Mouse (Mus musculus): ENCODE measurements around the gene Bcat1. TPM values are rescaled to one million over a fixed set of nuclear protein-coding genes. Genes with fewer than 3 reads are reported as not detected.
"Not testable (repeated sequence)": the region's sequence is repeated elsewhere in the genome, so short reads cannot be mapped to it uniquely, and the experiment has no call there.

Gene Bcat1
- total RNA-seq, 2 experiments from 2014 or later = 84.3 to 85.4 TPM

DNA sequence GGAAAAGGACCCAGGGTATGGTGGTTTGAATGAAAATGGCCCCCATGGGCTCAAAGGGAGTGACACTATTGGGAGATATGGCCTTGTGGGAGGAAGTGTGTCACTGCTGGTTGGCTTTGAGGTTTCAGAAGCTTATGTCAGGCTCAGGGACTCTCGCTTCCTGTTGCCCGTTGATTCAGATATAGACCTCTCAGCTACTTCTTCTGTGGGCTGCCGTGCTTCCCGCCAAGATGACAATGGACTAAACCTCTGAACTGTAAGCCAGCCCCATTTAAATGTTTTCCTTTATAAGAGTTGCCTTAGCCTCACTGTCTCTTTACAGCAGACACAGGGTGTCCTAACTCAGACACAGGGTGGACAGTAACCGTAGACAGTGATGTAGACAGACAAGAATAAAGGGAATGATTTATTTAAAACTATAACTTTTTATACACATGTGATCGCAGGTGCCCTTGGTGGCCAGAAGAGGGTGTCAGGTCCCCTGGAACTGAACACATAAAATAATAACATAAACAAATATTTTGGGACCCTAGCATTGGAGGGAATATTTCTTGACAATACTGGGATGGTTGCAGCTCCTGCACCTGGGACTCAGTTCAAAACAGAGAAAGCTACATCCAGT lies 39.6 kb upstream of the Bcat1 start, which contains the start of gene Lrmp:
TSS of gene Lrmp (plus strand) at position 178 of the 622 bp plus-strand sequence.
- no peak for DNase-seq (ENCODE audit: extremely low spot score in 1 of 2, low spot score in 2 of 2)
- no peak within 1 kb of the TSS for H3K4me3 ChIP-seq
- no peak; the same call in 1 of the 2 replicates for TF ChIP-seq CTCF (IDR thresholded peaks at IDR 0.05)
- H3K27ac ChIP-seq = no peak within 1 kb of the TSS
- intact Hi-C loops (cut with DNase I) = no loop called here

DNA sequence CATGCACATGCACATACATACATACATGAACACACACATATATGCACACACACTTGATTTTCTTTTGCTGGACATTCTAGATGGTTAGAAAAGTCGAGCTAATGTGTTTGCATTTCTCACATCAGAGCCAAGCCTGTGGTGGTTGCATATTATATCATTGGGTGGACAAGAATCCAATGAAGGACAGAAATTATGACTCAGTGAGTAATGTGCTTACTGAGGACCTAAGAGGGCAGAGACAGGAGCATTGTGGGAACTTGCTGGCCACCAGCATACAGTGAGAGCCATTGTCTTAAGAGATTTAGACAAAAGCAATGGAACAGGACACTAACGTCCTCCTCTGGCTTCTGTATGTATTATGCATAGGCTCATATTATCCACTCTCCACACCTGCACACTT lies 38.6 kb upstream of the Bcat1 start:
- DNase-seq (ENCODE audit: extremely low spot score in 1 of 2, low spot score in 2 of 2) = no peak
- TF ChIP-seq CTCF (IDR thresholded peaks at IDR 0.05) = no peak
- intact Hi-C loops (cut with DNase I) = no loop called here
- Histone ChIP-seq H3K27ac (no peak overlapping the region), H3K4me3 (no peak overlapping the region)

DNA sequence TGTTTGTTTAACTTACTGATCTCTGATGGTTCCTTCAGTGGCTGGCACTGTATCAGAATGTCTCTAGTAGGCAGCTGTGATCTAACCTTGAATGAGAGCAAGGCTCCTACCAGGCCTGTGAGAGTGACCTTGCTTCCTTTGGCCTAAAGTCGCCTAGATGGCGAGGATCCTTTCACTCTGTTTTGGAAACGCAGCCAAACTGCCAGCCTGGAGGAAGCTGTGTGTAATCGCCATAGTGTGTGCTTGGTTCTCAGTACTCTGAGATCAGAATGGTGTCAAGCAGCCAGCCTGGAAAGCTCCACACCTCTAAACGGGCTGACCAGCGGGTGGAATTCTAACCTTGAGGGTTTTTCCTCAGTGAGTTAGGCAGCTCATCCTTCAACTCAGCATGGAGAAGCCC lies 36.9 kb upstream of the Bcat1 start:
- no peak overlapping the region for H3K27ac ChIP-seq
- intact Hi-C loops (cut with DNase I) = no loop called here
- no peak for TF ChIP-seq CTCF (IDR thresholded peaks at IDR 0.05)

DNA sequence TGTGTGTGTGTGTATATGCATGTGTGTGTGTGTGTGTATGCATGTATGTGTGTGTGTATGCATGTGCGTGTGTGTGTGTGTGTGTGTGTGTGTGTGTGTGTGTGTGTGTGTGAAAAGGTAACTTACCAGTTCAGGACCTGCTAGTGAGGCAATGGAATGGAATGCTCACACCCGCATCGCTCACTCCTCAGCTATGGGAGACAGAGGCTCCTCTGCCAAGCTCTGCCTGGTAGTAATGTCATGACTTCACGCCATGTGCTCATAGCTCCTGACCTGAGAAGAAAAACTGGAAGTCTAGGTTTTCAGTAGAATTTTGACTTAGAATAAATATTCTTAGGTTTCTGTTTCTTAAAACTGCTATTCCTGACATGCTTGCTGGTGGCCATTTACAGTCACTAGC lies 34.8 kb upstream of the Bcat1 start:
- no peak for DNase-seq (ENCODE audit: extremely low spot score in 1 of 2, low spot score in 2 of 2)
- intact Hi-C loops (cut with DNase I) = no loop called here
- Histone ChIP-seq H3K27ac (no peak overlapping the region), H3K4me3 (no peak overlapping the region)
- no peak for TF ChIP-seq CTCF (IDR thresholded peaks at IDR 0.05)

More for the DNA sequence above, 36.9 kb upstream of the Bcat1 start:
- no peak for DNase-seq (ENCODE audit: extremely low spot score in 1 of 2, low spot score in 2 of 2)
- H3K4me3 ChIP-seq = no peak overlapping the region

DNA sequence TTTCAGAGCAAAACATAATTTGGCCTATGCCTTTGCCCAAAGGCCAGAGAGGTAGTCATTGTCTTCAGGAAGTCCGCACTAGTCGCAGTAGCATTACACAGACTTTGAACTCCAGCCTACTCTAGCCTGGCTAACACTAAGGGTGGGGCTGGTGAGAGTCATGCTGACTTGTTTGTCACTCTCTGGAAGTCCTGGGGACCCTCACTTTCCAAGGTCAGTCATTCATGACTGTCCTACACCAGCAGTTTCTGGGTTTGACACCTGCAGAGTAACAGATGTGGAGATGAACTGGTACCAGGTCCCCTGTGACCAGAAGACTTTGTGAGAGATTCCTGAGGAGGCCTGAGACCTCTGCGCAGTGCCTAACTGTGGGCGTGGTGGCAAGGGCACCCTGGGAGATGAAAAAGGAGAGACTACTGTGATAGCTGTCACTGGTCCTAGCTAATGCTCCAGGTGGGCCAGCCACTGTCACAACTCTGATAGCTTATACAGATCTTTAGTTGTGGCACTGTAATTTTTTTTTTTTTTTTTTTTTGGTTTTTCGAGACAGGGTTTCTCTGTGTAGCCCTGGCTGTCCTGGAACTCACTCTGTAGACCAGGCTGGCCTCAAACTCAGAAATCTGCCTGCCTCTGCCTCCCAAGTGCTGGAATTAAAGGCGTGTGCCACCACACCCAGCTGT lies 30.3 kb upstream of the Bcat1 start:
- intact Hi-C loops (cut with DNase I) = no loop called here
- Histone ChIP-seq H3K27ac (no peak overlapping the region), H3K4me3 (no peak overlapping the region)
- DNase-seq (ENCODE audit: extremely low spot score in 1 of 2, low spot score in 2 of 2) = no peak
- no peak for TF ChIP-seq CTCF (IDR thresholded peaks at IDR 0.05)

DNA sequence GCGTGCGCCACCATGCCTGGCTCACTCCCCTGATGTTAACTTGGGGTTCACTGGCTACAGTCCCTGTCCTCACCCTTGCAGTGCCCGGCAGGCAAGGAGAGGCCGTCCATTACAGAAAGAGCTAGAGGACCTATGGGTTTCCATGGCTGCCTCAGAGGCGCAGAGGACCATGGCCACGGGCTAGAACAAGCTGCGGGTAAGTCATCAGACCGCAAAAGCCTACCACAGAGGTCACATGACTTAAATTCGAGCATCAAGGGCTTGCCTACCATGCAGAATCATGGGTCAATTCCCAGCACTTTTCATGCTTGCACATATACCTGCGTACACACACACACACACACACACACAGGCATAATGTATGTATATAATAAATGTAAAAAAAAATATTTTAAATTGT lies 29.5 kb upstream of the Bcat1 start:
- Histone ChIP-seq H3K27ac (no peak overlapping the region), H3K4me3 (no peak overlapping the region)
- DNase-seq (ENCODE audit: extremely low spot score in 1 of 2, low spot score in 2 of 2) = no peak
- intact Hi-C loops (cut with DNase I) = no loop called here
- no peak for TF ChIP-seq CTCF (IDR thresholded peaks at IDR 0.05)

DNA sequence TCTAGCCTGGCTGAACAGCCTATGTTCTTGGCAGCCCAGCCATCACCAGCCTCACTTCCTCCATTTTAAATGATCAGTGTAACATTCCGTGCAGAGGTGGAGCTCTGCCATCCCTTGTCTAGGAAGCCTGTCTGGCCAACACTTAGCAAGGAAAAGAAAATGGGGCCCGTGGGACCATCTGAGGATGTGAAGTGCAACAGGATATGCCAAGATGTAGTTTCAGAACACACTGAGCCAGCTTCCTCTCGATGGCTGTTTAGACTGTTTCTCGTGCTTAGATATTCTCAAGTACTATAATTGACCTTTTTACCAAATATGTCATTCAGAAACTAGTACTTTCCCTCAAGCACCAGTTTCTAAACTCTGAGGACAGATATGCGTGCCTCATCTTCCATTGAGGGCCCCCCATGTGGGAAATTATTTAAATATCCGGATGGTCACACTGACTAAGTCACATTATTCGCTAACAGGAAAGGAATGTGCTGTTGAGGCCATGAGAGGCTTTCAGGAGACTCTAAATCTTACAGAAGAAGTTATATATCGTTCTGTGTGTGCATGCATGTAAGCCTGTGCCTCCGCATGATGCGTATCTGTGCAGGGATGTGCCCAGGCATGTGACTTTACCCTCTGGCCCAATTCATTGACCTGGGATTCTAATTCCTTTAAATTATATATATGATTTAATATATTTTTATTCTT lies 28.4 kb upstream of the Bcat1 start:
- intact Hi-C loops (cut with DNase I) = no loop called here
- Histone ChIP-seq H3K27ac (no peak overlapping the region), H3K4me3 (no peak overlapping the region)
- no peak for DNase-seq (ENCODE audit: extremely low spot score in 1 of 2, low spot score in 2 of 2)
- TF ChIP-seq CTCF (IDR thresholded peaks at IDR 0.05) = no peak

DNA sequence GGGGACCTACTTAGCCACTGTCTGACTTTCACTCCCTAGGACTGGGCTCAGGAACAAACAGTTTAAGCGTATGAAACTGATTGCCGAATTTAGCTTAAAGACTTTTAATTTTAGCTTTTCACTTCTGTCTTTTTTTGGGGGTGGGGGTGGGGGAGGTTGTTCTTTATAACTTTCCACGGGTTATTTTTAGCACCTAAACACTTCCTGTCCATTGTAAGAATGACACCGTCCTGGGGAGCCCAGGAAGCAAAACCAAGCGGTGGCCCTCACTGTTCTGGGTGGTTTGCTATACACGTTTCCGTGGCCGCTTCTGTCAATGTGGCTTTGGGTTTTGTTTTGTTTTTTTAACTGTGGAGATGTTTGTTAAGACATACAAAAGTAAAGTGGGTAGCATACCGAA lies 24.9 kb upstream of the Bcat1 start:
- Histone ChIP-seq H3K27ac (no peak overlapping the region), H3K4me3 (no peak overlapping the region)
- no peak for TF ChIP-seq CTCF (IDR thresholded peaks at IDR 0.05)
- no peak for DNase-seq (ENCODE audit: extremely low spot score in 1 of 2, low spot score in 2 of 2)
- intact Hi-C loops (cut with DNase I) = no loop called here

DNA sequence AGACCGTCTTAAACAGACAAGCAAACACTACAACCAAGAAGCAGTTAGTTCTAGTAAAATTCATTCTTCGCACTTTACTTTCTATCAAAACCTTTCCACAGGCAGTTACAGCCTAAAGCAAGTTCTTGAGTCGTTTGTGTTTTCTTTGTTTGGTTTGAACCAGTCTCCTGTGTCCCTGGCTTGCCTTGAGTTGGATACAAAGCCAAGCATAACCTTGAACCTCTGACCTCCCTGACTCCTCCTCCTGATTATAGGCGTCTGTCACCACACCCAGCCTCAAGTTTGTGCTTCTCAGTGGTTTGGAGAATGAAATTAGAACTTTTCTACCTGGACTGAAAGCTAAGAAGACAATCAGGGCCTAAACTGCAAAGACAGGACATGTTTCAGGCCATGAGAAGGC lies 18.4 kb upstream of the Bcat1 start:
- intact Hi-C loops (cut with DNase I) = no loop called here
- no peak for TF ChIP-seq CTCF (IDR thresholded peaks at IDR 0.05)
- DNase-seq (ENCODE audit: extremely low spot score in 1 of 2, low spot score in 2 of 2) = no peak
- H3K27ac ChIP-seq = no peak overlapping the region
- no peak overlapping the region for H3K4me3 ChIP-seq

DNA sequence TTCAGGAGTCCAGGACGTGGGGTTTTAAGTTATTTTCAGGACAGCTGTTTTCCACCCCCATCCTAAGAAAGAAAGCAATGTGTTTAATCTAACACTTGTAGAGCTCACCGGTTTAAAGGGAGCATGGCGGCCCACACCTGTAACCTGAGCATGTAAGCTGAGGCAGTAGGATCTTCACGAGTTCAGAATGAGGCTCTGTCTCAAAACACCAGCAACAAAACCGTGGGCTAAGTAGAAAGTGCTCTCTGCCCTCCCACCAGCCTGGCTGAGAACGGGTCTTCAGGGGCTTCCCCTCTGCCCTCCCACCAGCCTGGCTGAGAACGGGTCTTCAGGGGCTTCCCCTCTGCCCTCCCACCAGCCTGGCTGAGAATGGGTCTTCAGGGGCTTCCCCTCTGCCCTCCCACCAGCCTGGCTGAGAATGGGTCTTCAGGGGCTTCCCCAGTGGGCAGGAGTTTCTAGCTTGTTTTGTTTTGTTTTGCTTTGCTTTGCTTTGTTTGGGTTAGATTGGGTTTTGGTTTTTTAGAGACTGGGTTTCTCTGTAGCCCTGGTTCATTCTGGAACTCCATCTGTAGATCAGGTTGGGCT lies 17.1 kb upstream of the Bcat1 start:
- H3K4me3 ChIP-seq; H3K27ac ChIP-seq; DNase-seq (ENCODE audit: extremely low spot score in 1 of 2, low spot score in 2 of 2); intact Hi-C loops (cut with DNase I): not testable (repeated sequence)

DNA sequence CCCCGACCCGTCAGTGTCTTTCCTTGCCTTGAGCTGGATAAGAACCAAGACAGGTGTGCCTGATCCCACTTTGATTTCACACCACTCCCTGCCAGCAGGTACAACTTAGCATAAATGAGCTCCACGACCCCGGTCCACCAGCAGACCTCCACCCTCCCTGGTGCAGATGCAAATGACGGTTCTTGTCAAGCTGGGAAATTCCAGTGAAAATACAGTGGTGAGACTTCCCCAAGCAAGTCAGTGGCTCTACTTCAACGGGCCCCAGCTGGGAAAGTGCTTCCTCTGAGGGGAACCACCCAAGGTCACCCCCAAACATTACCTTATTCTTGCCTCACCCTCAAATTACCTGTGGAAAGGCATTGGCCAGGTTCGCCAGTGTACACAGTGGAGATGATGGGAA lies 16.0 kb upstream of the Bcat1 start:
- no peak overlapping the region for H3K27ac ChIP-seq
- no peak overlapping the region for H3K4me3 ChIP-seq
- no peak for TF ChIP-seq CTCF (IDR thresholded peaks at IDR 0.05)
- intact Hi-C loops (cut with DNase I) = no loop called here
- no peak for DNase-seq (ENCODE audit: extremely low spot score in 1 of 2, low spot score in 2 of 2)

DNA sequence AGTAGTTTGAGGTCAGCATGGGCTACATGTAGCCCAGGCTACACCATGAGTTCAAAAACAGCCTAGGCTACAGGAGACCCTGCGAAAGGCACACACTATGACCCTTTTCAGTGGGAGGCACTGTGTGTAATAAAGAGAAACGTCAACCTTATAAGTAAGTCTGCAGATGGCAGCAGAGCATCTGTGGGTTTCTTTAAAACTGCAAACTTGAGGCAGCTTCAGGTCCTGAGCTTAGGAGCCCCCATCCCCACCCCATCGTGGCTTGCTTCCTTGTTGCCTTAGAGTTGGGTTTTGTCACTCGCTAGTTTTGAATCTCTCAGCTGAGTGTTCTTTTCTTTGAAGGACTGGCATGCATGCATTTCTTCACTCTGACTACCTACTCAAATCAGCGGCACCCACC lies 14.9 kb upstream of the Bcat1 start:
- H3K4me3 ChIP-seq = no peak overlapping the region
- no peak for DNase-seq (ENCODE audit: extremely low spot score in 1 of 2, low spot score in 2 of 2)
- intact Hi-C loops (cut with DNase I) = no loop called here
- H3K27ac ChIP-seq = no peak overlapping the region
- TF ChIP-seq CTCF (IDR thresholded peaks at IDR 0.05) = no peak
